Mouse (Mus musculus): ENCODE data around the gene Ulk4. TPM values are rescaled to one million over a fixed set of nuclear protein-coding genes. Genes with fewer than 3 reads are reported as not detected.
A peak's percentile ranks its signal among the peaks of the same experiment; 100 is the strongest.

Ulk4 gene
- polyA plus RNA-seq, 1 experiment, result 7.3 TPM

DNA sequence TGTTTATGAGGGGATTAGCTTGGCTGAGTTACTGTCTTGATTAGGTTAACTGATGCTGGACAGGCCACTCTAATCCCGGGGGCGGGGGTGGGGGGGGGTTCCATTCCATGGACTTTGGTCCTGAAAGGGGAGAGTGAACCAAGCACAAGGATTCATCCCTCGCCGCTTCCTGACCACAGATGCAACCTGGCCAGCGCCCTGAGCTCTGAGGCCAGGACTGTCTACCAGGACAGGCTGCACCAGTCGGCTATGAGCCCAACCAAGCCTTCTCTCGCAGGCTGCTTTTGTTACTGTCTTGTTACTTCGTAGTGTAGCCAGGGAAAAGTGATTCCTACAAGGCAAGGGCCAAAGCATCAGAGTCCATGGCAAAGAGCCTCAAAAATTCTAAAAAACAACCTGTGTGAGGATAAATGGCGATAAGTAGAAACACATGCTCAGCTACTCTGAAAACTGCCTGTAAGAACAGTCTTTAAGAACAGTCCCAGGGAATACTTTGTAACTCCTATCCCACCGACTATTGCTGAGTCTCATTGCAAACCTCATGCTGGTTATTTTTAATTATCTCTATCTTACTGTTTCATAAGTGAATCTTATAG, 211.5 kb downstream of the Ulk4 start:
- Histone ChIP-seq H3K27ac (ENCODE audit: insufficient read depth, low read length) (no peak overlapping the region), H3K4me3 (ENCODE audit: insufficient read depth, low read length) (no peak overlapping the region), H3K4me1 (ENCODE audit: control insufficient read depth, insufficient read depth, low read length) (no peaks in the 10 kb centered on the region)
- TF ChIP-seq CTCF (IDR thresholded peaks at IDR 0.05; ENCODE audit: extremely low read depth, insufficient read depth, low read length) (no peak), POLR2A (IDR thresholded peaks at IDR 0.05; ENCODE audit: extremely low read depth, insufficient read depth, low read length) (no peak)

GRCm38 (mm10) chr9:121064606-121065355, 212.2 kb downstream of the Ulk4 start:
- no peaks in the 10 kb centered on the region for H3K4me1 ChIP-seq (ENCODE audit: control insufficient read depth, insufficient read depth, low read length)
- no peak for TF ChIP-seq POLR2A (IDR thresholded peaks at IDR 0.05; ENCODE audit: extremely low read depth, insufficient read depth, low read length)
- no peak for TF ChIP-seq CTCF (IDR thresholded peaks at IDR 0.05; ENCODE audit: extremely low read depth, insufficient read depth, low read length)
- H3K4me3 ChIP-seq (ENCODE audit: insufficient read depth, low read length), result no peak overlapping the region
- no peak overlapping the region for H3K27ac ChIP-seq (ENCODE audit: insufficient read depth, low read length)

GRCm38 (mm10) chr9:121062671-121063070, 214.3 kb downstream of the Ulk4 start:
- no peak for TF ChIP-seq POLR2A (IDR thresholded peaks at IDR 0.05; ENCODE audit: extremely low read depth, insufficient read depth, low read length)
- TF ChIP-seq CTCF (IDR thresholded peaks at IDR 0.05; ENCODE audit: extremely low read depth, insufficient read depth, low read length), result no peak
- no peak overlapping the region for H3K4me3 ChIP-seq (ENCODE audit: insufficient read depth, low read length)
- no peak overlapping the region for H3K27ac ChIP-seq (ENCODE audit: insufficient read depth, low read length)
- H3K4me1 ChIP-seq (ENCODE audit: control insufficient read depth, insufficient read depth, low read length), result no peaks in the 10 kb centered on the region

GRCm38 (mm10) chr9:121061820-121062623, 215.0 kb downstream of the Ulk4 start:
- no peak overlapping the region for H3K4me3 ChIP-seq (ENCODE audit: insufficient read depth, low read length)
- no peak overlapping the region for H3K27ac ChIP-seq (ENCODE audit: insufficient read depth, low read length)

DNA sequence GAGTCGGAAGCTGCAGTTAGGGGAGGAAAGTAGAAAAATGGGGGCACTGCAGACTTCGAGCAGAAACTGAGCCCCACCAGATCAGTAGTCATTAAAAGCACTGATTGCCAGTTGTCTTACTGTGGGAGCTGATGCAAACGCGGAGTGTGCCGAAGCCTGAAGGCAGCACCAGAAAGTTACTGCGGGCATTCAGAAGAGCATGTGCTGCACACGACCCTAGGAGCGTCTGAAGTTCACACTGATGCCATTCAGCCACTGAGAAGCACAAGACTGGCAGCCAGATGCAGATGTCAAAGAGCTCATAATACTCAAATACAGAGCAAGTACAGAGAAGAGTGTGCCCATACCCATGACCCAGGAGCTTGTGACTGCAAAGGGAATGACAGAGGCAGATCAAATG, 216.7 kb downstream of the Ulk4 start:
- no peak for TF ChIP-seq POLR2A (IDR thresholded peaks at IDR 0.05; ENCODE audit: extremely low read depth, insufficient read depth, low read length)
- no peak for TF ChIP-seq CTCF (IDR thresholded peaks at IDR 0.05; ENCODE audit: extremely low read depth, insufficient read depth, low read length)
- H3K4me3 ChIP-seq (ENCODE audit: insufficient read depth, low read length), result no peak overlapping the region

More at GRCm38 (mm10) chr9:121061820-121062623, 215.0 kb downstream of the Ulk4 start:
- no peak for TF ChIP-seq CTCF (IDR thresholded peaks at IDR 0.05; ENCODE audit: extremely low read depth, insufficient read depth, low read length)
- TF ChIP-seq POLR2A (IDR thresholded peaks at IDR 0.05; ENCODE audit: extremely low read depth, insufficient read depth, low read length), result no peak
- H3K4me1 ChIP-seq (ENCODE audit: control insufficient read depth, insufficient read depth, low read length), result no peaks in the 10 kb centered on the region

DNA sequence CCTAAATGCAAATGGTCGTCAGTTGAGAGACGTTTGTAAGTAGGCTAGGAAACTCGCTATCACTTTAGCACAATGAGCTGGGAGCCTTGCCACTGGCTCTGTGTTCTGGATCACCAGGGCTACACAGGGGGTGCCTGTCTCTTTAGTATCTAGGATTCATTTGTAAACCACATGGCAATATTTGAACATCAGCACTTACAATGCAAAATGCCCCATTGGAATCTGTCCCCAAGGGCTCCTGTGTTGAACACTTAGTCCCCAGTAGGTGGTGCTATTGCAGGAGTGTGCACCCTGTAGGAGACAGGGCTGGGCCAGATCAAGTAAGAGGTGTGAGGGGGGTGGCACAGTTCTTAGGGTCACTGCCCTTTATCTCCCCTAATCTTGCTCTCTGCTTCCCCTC, 217.7 kb downstream of the Ulk4 start:
- no peak overlapping the region for H3K27ac ChIP-seq (ENCODE audit: insufficient read depth, low read length)
- no peaks in the 10 kb centered on the region for H3K4me1 ChIP-seq (ENCODE audit: control insufficient read depth, insufficient read depth, low read length)
- H3K4me3 ChIP-seq (ENCODE audit: insufficient read depth, low read length), result no peak overlapping the region
- TF ChIP-seq CTCF (IDR thresholded peaks at IDR 0.05; ENCODE audit: extremely low read depth, insufficient read depth, low read length), result peak; percentile 49
- no peak for TF ChIP-seq POLR2A (IDR thresholded peaks at IDR 0.05; ENCODE audit: extremely low read depth, insufficient read depth, low read length)

More for the DNA sequence above, 216.7 kb downstream of the Ulk4 start:
- H3K27ac ChIP-seq (ENCODE audit: insufficient read depth, low read length), result no peak overlapping the region
- no peaks in the 10 kb centered on the region for H3K4me1 ChIP-seq (ENCODE audit: control insufficient read depth, insufficient read depth, low read length)

GRCm38 (mm10) chr9:121058538-121058937, 218.5 kb downstream of the Ulk4 start:
- no peak for TF ChIP-seq CTCF (IDR thresholded peaks at IDR 0.05; ENCODE audit: extremely low read depth, insufficient read depth, low read length)
- no peak for TF ChIP-seq POLR2A (IDR thresholded peaks at IDR 0.05; ENCODE audit: extremely low read depth, insufficient read depth, low read length)
- Histone ChIP-seq H3K4me3 (ENCODE audit: insufficient read depth, low read length) (no peak overlapping the region), H3K4me1 (ENCODE audit: control insufficient read depth, insufficient read depth, low read length) (no peaks in the 10 kb centered on the region), H3K27ac (ENCODE audit: insufficient read depth, low read length) (peak overlapping the region; percentile 7; the same call in 1 of the 2 replicates)

DNA sequence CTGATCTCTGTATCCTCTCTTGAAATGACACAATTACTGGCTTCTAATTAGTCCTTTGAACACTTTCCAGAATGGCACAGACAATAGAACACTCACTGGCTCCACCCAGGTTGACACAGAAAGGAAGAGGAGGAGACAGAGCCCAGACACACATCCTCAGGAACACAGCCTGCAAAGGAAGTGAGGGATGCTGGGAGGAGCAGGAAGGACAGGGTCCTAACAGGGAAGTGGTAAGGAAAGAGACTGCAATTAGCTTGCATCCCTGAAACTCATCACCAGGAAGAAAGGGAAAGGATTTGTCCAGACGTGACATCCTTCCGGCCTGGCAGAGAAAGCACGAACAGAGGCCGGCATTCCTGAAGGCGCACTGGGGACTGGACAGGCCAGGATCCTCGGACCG, 218.9 kb downstream of the Ulk4 start:
- TF ChIP-seq CTCF (IDR thresholded peaks at IDR 0.05; ENCODE audit: extremely low read depth, insufficient read depth, low read length) (no peak), POLR2A (IDR thresholded peaks at IDR 0.05; ENCODE audit: extremely low read depth, insufficient read depth, low read length) (no peak)
- Histone ChIP-seq H3K4me1 (ENCODE audit: control insufficient read depth, insufficient read depth, low read length) (no peaks in the 10 kb centered on the region), H3K4me3 (ENCODE audit: insufficient read depth, low read length) (no peak overlapping the region), H3K27ac (ENCODE audit: insufficient read depth, low read length) (peak overlapping the region; percentile 7; the same call in 1 of the 2 replicates)

DNA sequence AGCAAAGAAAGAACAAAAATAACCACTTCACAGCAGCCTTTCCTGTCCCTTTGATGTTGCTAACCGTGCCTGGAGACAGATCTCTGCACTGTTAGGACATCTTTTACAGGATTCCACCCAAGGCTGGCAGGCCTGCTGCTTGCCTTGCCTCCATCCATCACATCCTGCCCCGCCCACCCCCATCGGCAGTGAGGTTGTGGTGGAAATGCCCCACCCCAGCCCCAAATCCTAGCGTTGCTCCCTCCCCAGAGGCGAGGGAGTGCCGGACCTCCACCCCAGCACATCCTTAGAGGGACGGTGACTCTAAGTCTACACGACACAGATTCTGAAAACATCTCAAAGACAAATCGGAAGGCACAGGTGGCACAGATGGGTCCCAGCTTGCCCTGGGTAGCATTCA, 219.6 kb downstream of the Ulk4 start:
- TF ChIP-seq POLR2A (IDR thresholded peaks at IDR 0.05; ENCODE audit: extremely low read depth, insufficient read depth, low read length) (no peak), CTCF (IDR thresholded peaks at IDR 0.05; ENCODE audit: extremely low read depth, insufficient read depth, low read length) (no peak)
- H3K4me1 ChIP-seq (ENCODE audit: control insufficient read depth, insufficient read depth, low read length), result no peaks in the 10 kb centered on the region
- H3K4me3 ChIP-seq (ENCODE audit: insufficient read depth, low read length), result no peak overlapping the region
- H3K27ac ChIP-seq (ENCODE audit: insufficient read depth, low read length), result no peak overlapping the region
